Mouse (Mus musculus) lung, adult 2 months (tissue): Measurements from ENCODE around the gene Ufl1. TPM values are rescaled to one million over a fixed set of nuclear protein-coding genes. Genes with fewer than 3 reads are reported as not detected.
"Not testable (repeated sequence)": the region's sequence is repeated elsewhere in the genome, so short reads cannot be mapped to it uniquely, and the experiment has no call there.

Source experiments
- DNase-seq: peaks from one replicate; pipeline ENCODE4 v3.0.0; 2022
- H3K4me1 ChIP-seq: fragments of 200-500 bp; 2 replicates; pipeline ENCODE4 v1.6.1; 2011; ENCODE audit warnings: low read length; ENCODE audit not compliant: control insufficient read depth, insufficient read depth
- H3K4me3 ChIP-seq: fragments of 200-500 bp; replicated peaks from 2 replicates; pipeline ENCODE3; 2011; ENCODE audit warnings: low read depth, mild to moderate bottlenecking, control low read depth, low read length; ENCODE audit errors: extremely low read depth
- CTCF ChIP-seq: fragments of 200-500 bp; IDR thresholded peaks from 2 replicates; pipeline ENCODE4 v1.5.1; 2011; ENCODE audit warnings: mild to moderate bottlenecking, low read length, control low read depth; ENCODE audit not compliant: insufficient read depth
- POLR2A ChIP-seq: fragments of 200-500 bp; IDR thresholded peaks from 2 replicates; pipeline ENCODE4 v1.6.1; 2011; ENCODE audit warnings: low read depth, mild to moderate bottlenecking, control low read depth, low read length, borderline replicate concordance; ENCODE audit errors: extremely low read depth
- WGBS: fragments of 180-500 bp; shearing (Covaris S2); methylation state at CpG from one replicate; pipeline ENCODE4 v1.1.7; 2018; 5-methylcytosine and 5-hydroxymethylcytosine counted together
- polyA plus RNA-seq: library from polyadenylated mRNA; depleted of rRNA; stranded (reverse); fragments of >200 nt; gene quantifications from 2 replicates; pipeline ENCODE4 v1.2.3, GENCODE M21; 2012; rRNA removed

Gene Ufl1
- polyA plus RNA-seq, 1 experiment: 5.8 TPM

DNA sequence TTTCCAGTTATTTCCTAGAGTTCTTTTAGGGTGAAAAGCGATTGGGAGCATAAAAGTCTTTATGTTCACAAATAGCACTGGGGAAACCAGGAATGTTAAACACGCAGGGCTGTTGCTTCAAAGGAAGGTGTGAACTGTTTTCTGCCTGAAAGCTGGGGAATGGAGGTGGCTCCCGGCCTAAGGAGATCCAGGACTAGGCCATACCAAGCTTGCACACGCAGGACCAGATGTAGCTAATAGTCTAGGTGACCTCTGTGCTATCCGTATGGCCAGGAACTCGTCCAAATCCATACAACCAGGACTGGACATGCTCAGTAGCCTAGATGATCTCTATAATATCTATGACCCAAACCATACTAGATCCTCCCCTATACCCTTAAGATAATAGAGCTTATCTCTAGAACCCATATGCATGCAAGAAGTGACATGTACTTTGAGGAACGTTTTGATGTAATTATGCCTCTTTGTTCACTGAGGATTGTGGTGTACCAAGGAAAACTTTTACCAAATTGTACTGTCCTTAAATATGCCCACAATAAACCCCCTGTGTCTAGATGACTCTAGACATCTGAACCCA, 23.7 kb downstream of the Ufl1 start:
- Histone ChIP-seq H3K4me3 (no peak overlapping the region), H3K4me1 (no peaks in the 10 kb centered on the region)
- 93% methylated on average over 7 of the region's 7 CpGs for WGBS
- no peak for DNase-seq
- TF ChIP-seq POLR2A: no peak
- TF ChIP-seq CTCF: no peak

DNA sequence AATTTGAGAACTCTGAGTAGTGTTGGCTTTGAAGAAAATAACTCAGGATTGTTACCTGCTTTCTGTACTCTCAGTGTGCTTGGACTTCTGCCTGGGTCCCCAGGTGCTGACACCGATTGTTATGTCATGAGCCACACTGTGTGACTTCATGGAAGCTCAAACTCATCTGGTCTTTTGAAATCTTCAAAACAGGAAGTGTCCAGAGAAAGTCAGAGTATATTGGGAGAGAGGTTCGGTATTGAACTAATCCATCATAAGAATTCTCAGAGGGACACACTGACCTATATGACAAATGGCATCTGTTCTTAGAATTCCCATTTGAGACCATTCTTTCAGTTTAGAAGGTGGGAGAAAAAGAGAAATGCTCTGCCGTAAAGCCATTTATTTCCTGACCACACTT, 38.8 kb downstream of the Ufl1 start, which contains the start of gene Fhl5:
Gene Fhl5 (minus strand): TSS at position 101 of the 400 bp plus-strand sequence.
- Histone ChIP-seq H3K4me3 (no peak within 1 kb of the TSS), H3K4me1 (no peaks in the 10 kb centered on the region)
- no peak for TF ChIP-seq CTCF
- 74% methylated on average over 3 of the region's 3 CpGs for WGBS
- DNase-seq: no peak

DNA sequence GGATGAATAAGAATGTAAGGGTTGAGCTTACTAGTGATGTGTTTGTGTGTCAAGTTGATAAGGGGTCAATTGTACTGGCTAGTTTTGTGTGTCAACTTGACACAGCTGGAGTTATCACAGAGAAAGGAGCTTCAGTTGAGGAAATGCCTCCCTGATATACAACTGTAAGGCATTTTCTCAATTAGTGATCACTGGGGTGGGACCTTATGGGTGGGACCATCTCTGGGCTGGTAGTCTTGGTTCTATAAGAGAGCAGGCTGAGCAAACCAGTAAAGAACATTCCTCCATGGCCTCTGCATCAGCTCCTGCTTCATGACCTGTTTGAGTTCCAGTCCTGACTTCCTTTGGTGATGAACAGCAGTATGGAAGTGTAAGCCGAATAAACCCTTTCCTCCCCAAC, 46.0 kb downstream of the Ufl1 start:
- H3K4me3 ChIP-seq, H3K4me1 ChIP-seq, DNase-seq: not testable (repeated sequence)
- 88% methylated on average over 1 of the region's 1 CpGs for WGBS

DNA sequence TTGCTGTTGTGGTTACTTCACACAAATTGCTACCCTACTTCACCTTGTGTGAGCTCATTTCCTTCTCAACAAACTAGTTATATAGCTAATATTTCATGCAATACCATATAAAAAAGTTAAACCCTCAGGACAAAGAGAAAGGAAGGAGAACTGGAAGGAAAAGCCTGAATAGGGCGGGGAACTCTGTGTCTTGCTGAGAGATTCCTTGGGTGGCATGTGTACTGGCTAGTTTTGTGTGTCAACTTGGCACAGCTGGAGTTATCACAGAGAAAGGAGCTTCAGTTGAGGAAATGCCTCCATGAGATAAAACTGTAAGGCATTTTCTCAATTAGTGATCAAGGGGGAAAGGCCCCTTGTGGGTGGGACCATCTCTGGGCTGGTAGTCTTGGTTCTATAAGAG, 47.9 kb downstream of the Ufl1 start:
- 87% methylated on average over 1 of the region's 1 CpGs for WGBS
- H3K4me3 ChIP-seq, H3K4me1 ChIP-seq, DNase-seq: not testable (repeated sequence)

DNA sequence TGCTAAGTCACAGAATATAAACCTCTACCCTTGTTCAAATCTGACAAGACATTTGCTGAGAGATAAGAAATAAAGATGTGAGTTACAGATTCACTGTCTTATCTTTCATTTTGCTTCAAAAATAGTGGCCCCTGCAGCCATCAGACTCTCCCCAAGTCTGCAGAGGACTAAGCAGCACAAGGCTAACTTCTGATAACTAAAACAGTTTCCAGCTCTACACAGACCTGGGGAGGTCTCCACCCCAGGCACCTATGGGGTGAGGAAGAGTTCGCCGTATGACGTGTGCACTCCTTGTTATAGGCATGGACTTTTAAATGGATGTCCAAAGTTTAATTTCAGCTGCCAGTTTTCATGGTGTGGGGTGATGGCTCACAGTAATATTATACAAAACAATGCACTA, 49.1 kb downstream of the Ufl1 start:
- H3K4me3 ChIP-seq: no peak overlapping the region
- no peak for DNase-seq
- H3K4me1 ChIP-seq: no peaks in the 10 kb centered on the region
- 84% methylated on average over 3 of the region's 3 CpGs for WGBS
- TF ChIP-seq CTCF (no peak), POLR2A (no peak)

DNA sequence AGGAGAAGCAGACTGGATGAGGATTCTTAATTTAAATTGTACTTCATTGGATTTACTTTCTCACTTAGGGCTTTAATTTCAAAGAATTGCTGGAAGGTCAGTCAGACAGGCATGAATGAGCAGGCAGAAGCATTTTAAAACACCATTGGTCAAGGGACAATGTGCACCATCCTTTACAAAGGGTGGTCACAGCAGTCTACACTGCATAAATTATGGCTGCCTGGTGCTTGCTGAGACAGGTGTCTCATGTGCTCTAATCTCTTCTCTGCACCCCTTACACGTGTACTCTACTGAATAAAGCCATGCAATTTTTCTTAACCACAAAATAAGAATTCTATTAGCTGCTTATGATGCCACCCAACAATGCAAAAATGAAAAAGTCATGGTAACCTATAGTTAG, 54.1 kb downstream of the Ufl1 start:
- DNase-seq: no peak
- Histone ChIP-seq H3K4me1 (no peaks in the 10 kb centered on the region), H3K4me3 (no peak overlapping the region)
- WGBS: 32% methylated on average over 1 of the region's 1 CpGs
- TF ChIP-seq POLR2A (no peak), CTCF (no peak)

DNA sequence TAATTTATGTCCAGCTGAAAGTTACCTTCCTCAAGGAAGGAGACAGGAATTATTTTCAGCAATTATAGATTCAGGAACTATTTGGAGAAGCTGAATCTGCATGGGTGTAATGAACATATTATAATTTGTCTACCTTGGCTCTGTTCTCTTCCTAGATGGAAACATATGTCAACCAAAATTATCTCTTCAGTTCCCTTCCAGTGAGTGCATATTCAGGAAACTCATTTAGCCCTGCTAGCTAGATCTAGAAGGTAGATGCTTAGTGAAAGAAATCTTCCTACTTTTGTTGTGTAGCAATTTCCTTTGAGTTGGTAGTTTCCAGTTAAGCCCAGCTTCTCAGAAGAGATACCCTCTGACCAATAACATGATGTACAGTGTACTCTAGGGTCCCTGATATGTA, 59.7 kb downstream of the Ufl1 start:
- Histone ChIP-seq H3K4me1 (no peaks in the 10 kb centered on the region), H3K4me3 (no peak overlapping the region)
- no peak for DNase-seq
- TF ChIP-seq POLR2A (no peak), CTCF (no peak)

DNA sequence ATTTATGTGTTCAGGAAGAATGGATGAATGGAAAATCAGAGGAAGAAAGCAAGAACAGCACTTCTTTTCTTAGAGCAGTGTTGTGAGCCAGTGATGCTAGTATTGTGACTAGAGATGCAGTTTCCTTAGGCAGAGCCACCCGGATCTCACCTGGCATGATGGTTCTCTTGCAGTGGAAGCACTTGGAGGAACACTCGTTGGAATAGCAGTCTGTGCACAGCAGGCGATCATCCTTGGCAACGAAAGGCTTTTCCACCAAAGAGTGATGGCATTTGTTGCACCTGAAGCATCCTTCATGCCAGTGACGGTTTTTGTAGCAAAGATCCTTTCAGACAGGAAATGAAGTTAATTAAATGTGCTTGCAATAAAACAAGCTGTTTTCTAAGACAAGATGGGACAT, 68.2 kb downstream of the Ufl1 start:
- 48% methylated on average over 5 of the region's 5 CpGs for WGBS
- H3K4me1 ChIP-seq: no peaks in the 10 kb centered on the region
- DNase-seq: no peak
- no peak overlapping the region for H3K4me3 ChIP-seq
- no peak for TF ChIP-seq POLR2A
- no peak for TF ChIP-seq CTCF

DNA sequence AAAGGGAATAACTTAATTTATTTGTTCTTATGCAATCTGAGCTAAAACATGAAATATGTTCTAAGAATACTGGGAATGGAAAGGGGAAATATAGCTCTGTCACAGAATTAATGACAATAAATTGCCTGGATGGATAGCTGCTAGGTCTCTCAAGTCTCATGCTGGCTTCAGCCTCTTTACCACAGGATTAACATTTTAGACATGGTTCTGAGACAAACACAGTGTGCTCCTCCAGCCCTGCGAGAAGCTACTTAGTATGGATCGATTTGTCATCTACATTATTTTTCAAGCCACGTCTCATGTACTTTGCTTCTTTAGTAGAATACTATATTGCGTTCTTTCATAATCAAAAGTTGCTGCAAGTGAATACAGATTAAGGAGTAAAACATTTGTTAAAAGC, 75.5 kb downstream of the Ufl1 start:
- TF ChIP-seq CTCF (no peak), POLR2A (no peak)
- no peak overlapping the region for H3K4me3 ChIP-seq
- WGBS: 85% methylated on average over 4 of the region's 4 CpGs
- DNase-seq: no peak
- H3K4me1 ChIP-seq: no peaks in the 10 kb centered on the region

Other genes with a start within 250 kb of the Ufl1 start
- gene Fhl5, start 38.9 kb downstream of the Ufl1 start, polyA plus RNA-seq: 0.14 and 0.25 TPM in 2 replicates